Comparison of ENCODE assay signal across 8 mouse cellular contexts in the genomic region with DNA sequence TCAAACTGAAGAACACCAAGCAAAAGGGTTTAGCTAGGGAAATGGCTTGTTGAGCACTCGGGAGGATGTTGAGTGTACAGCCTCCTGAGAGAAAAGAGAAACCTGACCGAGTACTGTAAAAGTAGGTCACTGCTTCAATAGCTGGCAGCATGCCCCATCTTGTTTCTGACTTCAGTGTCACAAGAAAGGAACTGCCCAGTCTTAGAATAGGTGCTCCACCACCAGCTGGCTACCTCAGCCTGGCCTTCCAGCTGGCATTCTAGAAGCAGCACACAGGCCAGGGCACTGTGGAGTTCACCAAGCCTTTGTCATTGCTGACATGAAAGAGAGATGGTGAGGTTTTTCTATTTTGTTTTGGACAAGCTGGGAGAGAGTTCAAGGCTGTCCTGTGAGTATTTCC.
DNase-seq lines count a peak whose midpoint lies in the region; ATAC-seq lines count a peak whose summit lies in the region.

No protein-coding gene starts in this region.

- no peak; the same call in 1 of the 2 replicates for ATAC-seq in hindbrain, embryonic 15.5 days (ENCODE audit: low FRiP score, low read depth)
- ATAC-seq in hindbrain, embryonic 14.5 days (ENCODE audit: low FRiP score), result no peak
- no peak for ATAC-seq in midbrain, embryonic 15.5 days (replicated peaks)

- H3K9me3 ChIP-seq in hindbrain, embryonic 15.5 days, result no peaks in the 10 kb centered on the region
- no peaks in the 10 kb centered on the region for H3K9me3 ChIP-seq in hindbrain, embryonic 14.5 days (ENCODE audit: control insufficient read depth, low read length)
- H3K9me3 ChIP-seq in midbrain, embryonic 15.5 days, result no peaks in the 10 kb centered on the region

- no peaks in the 10 kb centered on the region for H3K4me1 ChIP-seq in hindbrain, embryonic 15.5 days (replicated peaks)
- no peaks in the 10 kb centered on the region for H3K4me1 ChIP-seq in hindbrain, embryonic 14.5 days (replicated peaks; ENCODE audit: control insufficient read depth, insufficient read depth, low read length)
- H3K4me1 ChIP-seq in midbrain, embryonic 15.5 days, result no peaks in the 10 kb centered on the region

- no peak for DNase-seq in hindbrain, embryonic 14.5 days (ENCODE audit: low spot score)
- peak; percentile 44 to 64 for DNase-seq in adrenal gland, adult 18-20 months (ENCODE audit: low spot score in 2 of 2)
- peak; percentile 71 to 82 for DNase-seq in cerebellum, postnatal 14 days
- peak; percentile 78 to 87 for DNase-seq in kidney, adult 8-10 months
- peak; percentile 89 for DNase-seq in lung, postnatal 36 days
- DNase-seq in spleen, adult 12 weeks (ENCODE audit: low spot score), result no peak

- 0 out of 2 replicates have a peak overlapping the region, but pooled peaks have one; percentile 5 for H3K27ac ChIP-seq in hindbrain, embryonic 15.5 days (replicated peaks)
- H3K27ac ChIP-seq in hindbrain, embryonic 14.5 days, result no peak overlapping the region
- H3K27ac ChIP-seq in midbrain, embryonic 15.5 days, result no peak overlapping the region

- 54% methylated on average over 2 of the region's 2 CpGs for WGBS in hindbrain, embryonic 15.5 days
- 70% methylated on average over 2 of the region's 2 CpGs for WGBS in hindbrain, embryonic 14.5 days
- WGBS in midbrain, embryonic 15.5 days, result 63% methylated on average over 2 of the region's 2 CpGs

- H3K4me3 ChIP-seq in hindbrain, embryonic 15.5 days, result no peak overlapping the region
- H3K4me3 ChIP-seq in hindbrain, embryonic 14.5 days (replicated peaks; ENCODE audit: low read length), result no peak overlapping the region
- H3K4me3 ChIP-seq in midbrain, embryonic 15.5 days, result no peak overlapping the region

- H3K36me3 ChIP-seq in hindbrain, embryonic 15.5 days, result no peaks in the 10 kb centered on the region
- H3K36me3 ChIP-seq in hindbrain, embryonic 14.5 days (replicated peaks; ENCODE audit: control insufficient read depth, insufficient read depth), result no peaks in the 10 kb centered on the region
- H3K36me3 ChIP-seq in midbrain, embryonic 15.5 days (replicated peaks), result no peaks in the 10 kb centered on the region

- H3K27me3 ChIP-seq in hindbrain, embryonic 15.5 days, result no peaks in the 10 kb centered on the region
- no peaks in the 10 kb centered on the region for H3K27me3 ChIP-seq in hindbrain, embryonic 14.5 days (ENCODE audit: control insufficient read depth, insufficient read depth, low read length)
- H3K27me3 ChIP-seq in midbrain, embryonic 15.5 days (replicated peaks), result no peaks in the 10 kb centered on the region

- no peak overlapping the region for H3K4me2 ChIP-seq in hindbrain, embryonic 15.5 days
- H3K4me2 ChIP-seq in hindbrain, embryonic 14.5 days (replicated peaks), result no peak overlapping the region
- no peak overlapping the region for H3K4me2 ChIP-seq in midbrain, embryonic 15.5 days

- no peak overlapping the region for H3K9ac ChIP-seq in hindbrain, embryonic 15.5 days
- H3K9ac ChIP-seq in hindbrain, embryonic 14.5 days, result no peak overlapping the region
- H3K9ac ChIP-seq in midbrain, embryonic 15.5 days, result no peak overlapping the region

Comparison
In these comparisons a context has a peak if more than half of its experiments do, and no peak if none do; other contexts are left out.
1. DNase-seq: peak in adrenal gland, adult 18-20 months (2 of 2), cerebellum, postnatal 14 days (2 of 2), kidney, adult 8-10 months (2 of 2) and lung, postnatal 36 days (single experiment); none in hindbrain, embryonic 14.5 days (single experiment) and spleen, adult 12 weeks (single experiment).